Mouse (Mus musculus): Measurements from ENCODE around the gene Ywhag.
A peak's percentile ranks its signal among the peaks of the same experiment; 100 is the strongest.

The Ywhag gene

DNA sequence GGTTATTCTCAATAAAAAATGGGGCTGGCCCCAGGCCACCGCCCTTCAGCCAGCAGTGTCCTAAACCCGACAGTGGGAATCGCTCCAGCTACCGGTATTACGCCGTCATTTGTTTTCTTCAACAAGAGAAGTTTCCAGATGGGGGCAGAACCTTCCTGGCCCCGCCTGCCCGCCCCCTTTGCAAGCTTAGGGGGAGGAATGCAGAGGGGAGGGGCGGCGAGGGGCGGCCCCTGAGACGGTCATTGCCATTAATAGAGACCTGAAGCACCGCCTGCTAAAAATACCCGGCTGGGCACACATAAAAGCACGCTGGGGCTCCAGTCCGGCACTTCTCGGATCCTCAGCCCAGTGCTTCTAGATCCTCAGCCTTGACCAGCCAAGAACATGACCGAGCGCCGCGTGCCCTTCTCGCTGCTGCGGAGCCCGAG, 46.7 kb downstream of the Ywhag start, which contains the start of gene Hspb1:
Gene Hspb1 (plus strand): TSS at position 245 of the 428 bp plus-strand sequence.
- DNase-seq (ENCODE audit: low spot score) = no peak

DNA sequence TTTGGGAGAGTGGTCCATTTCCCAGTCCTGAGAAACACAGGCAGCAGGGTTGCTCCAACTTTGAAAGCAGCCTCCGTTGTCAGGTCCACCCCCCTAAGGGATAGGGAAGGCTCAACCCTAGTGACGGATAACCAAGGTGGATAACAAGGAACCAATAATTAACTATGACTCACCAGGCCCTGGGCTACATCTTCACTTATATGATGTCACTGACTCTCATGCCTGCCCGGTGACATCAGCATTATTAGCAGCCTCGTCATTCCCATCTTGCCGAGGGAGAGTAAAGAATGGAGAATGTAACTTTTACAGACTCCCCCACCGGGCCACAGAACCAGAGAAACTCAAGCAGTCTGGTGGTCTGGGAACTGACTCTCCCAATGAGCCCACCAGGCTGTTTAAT, 49.8 kb downstream of the Ywhag start:
- no peak for DNase-seq (ENCODE audit: low spot score)

DNA sequence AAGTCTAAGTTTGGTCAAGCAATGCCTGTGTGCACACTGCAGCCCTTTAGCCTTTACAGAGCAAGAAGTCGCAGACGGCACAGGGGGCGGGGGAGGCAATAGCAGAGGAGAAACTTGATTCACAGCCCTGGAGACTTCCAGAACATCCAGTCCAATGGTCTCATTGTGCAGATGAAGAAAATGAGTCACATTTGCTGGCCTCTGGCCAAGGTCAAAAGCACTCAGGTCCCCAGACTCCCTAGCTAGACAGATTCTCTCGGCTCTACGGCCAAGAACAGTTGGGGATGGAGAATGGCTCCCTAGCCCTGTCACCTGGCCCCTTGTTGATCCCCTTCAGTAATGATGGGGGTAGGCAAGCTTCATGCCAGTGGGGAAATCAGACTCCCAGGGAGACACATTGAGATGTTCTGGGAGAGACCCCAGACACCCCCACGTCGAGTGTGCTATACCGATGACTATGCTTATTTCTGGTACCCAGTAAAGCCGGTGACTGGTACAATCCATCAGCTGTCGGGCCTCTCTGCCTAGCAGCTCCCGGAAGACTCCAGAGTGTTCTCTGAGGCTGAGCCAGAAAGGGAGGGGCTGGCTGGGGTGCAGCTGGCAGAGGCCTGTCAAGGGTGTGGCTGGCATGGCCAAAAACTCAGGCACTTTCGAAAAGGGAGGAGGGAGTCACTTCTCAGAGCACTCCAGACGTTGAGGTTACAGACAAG, 54.8 kb downstream of the Ywhag start:
- peak; percentile 61 for DNase-seq (ENCODE audit: low spot score)

DNA sequence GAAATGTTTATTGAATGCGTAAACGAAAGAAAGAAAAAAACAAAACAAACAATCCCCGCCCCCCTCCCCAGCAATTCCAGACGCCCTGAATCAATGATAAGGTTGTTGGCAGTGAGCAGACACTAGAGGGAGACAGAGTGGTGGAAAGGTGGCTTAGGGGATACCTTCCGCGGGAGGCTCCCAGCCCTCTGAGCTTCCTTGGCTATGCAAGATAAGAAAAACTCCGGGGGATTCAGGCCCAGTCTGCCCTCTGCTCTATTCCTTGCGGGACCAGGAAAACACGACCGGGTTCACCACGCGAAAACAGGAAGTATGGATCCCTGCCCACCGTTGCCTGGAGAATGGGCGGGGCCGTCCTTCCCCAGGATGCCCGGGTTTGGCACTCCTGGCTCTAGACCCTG, 56.6 kb downstream of the Ywhag start:
- DNase-seq (ENCODE audit: low spot score) = peak; percentile 53

DNA sequence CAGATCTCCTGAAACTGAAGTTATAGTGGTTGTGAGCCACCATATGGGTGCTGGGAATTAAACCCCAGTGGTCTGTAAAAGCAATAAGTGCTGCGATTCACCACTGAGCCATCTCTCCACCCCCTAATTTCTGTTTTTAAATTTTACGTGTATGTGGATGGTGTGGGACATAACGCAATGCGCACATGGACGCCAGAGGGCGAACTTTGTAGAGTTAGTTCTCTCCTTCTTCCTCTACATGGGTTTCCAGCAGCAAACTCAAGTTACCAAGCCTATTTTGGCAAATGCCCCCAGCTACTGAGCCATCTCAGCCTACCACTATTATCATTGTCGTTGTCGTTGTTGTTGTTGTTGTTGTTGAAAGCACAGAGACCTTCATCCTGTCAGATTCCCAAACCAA, 57.2 kb downstream of the Ywhag start:
- DNase-seq (ENCODE audit: low spot score) = peak; percentile 55

DNA sequence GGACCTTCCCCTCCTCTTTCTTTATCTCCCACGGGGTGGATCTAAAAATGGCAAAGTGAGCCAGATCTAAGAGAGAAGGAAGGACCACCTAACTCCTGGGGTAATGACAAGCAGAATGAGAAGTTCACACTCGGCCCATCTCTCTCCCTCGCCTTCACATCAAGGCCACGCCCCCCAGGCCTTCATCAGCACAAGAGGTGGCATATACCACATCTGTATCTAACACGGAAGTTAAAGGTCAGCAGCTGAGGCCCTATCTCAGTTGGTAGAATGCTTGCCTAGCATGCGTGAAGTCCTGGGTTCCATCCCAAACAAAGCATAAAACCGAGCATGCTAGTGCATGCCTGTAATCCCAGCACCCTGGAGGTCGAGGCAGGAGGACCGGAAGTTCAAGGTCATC, 60.7 kb downstream of the Ywhag start:
- no peak for DNase-seq (ENCODE audit: low spot score)

DNA sequence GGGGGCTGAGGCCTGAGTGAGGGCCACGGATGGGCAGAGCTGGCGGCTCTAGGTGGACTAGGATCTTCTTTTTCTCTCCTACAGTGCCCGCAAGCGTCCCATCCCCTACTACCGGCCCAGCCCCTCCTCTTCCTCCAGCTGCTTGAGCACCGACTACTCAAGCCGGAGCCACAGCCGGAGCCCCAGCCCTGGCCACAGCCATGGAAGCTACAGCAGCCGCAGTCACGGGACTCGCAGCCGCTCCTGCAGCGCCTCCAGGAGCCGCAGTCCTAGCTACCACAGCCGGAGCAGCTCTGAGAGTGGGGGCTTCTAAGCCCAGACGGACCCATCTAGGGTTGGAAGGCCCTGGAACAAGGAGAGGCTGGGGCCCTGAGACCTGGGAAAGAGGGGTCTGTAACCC, 61.4 kb downstream of the Ywhag start:
- DNase-seq (ENCODE audit: low spot score) = no peak

DNA sequence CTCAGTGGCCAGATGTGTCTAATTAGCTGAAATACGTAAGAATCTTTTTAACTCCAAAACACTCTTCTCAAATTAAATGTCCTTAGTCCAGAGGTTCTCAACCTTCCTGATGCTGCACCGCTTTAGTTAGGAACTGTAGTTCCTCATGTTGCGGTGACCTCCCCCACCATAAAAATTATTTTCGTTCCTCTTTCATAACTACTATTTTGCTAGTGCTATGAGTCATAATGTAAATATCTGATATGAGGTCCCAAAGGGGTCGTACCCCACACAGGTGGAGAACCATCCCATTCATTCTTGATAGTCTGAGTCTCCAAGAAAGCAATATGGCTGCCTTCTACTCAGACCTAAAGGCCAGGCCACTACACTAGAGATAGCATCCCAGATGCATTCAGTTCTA, 63.9 kb downstream of the Ywhag start:
- no peak for DNase-seq (ENCODE audit: low spot score)

DNA sequence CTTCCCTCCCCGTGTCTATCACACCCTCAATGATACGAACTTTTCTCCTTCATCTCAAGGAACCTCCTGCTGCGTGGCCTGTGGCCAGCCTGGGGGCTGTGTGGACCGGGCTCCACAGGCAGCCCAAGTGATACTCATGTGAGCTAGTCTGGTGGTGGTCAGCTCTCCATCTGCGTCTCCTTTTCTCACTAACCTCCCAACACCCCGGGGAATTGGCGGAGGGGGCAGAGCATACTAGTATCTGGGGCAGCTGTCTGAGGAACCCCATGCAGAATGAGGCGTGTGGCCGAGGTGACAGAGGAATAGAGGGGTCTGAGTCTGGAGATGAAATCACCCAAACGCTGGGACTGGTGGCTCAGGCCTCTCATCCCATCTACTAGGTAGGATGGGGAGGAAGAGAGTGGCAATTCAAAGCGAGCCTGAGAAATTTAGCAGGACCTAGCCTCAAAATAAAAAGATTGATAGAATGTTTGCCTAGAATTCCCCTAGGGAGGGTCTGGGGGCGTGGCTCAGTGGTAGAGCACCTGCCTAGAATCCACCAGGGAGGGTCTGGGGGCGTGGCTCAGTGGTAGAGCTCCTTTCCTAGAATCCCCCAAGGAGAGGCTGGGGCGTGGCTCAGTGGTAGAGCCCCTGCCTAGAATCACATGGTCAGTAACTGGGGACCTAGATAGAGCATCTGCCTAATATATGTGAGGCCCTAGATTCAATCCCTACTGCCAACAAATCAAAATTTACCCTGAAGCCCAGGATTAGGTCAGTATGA, 64.6 kb downstream of the Ywhag start:
- DNase-seq (ENCODE audit: low spot score) = no peak

DNA sequence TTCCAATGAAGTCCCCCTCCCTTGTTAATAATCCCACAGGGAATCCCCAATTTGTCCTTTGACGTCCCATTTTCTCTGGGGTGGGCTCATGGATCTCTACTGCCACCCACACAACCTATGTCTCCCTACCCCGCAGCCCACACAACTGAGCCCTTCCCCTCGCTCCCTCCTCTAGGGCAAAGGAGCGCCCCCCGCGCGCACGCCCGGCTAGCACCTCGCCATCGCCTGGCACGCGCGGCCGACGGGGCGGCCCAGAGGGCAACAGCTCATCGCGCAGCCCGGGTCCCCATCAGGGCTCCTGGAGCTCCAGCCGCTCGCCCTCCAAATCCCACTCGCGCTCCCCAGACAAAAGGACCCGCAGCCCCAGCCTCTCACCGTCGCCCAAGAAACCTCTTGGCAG, 65.8 kb downstream of the Ywhag start:
- DNase-seq (ENCODE audit: low spot score) = no peak

DNA sequence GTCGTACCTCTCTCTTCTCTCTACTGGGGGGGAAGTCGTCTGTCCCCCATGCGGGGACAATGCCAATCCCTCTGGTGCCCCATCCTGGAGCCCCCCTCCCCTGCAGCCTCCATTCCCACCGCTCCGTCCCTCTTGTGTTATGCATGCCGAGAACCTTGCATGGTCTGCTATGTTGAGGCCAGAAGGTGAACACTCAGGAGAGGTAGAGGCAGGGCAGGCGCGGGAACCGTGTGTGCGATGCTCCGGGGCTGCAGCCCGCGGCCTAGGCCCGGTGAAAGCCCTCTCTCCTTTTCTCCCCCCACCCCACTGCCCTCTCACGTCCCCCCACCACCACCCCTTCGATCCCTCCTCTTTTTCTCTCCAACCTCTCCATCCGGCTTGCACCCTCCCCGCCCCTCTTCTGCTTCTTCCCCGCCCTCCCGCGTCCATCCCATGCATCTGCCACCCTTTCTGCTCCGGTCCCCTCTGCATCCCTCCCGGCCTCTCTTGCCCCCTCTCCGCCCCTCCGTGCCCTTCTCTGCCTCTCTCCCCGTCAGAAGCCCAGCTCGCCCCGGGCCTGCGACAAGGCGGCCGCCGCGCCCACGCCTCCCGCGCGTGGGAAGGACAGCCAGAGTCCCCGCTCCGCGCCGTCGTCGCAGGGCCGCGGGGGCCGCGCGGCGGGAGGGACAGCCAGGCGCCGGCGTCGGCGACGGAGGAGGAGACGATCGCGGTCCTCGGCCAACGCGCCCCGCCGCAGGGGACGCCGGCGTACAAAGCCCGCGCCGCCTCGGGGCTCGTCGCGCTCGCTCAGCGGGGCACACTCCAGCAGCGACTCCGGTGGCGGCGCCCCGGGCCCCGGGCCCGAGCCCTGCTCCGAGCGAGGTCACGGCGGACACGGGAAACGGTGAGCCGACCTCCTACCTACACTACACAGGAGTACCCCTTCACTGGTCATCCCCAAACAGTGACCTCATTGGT, 66.5 kb downstream of the Ywhag start:
- no peak for DNase-seq (ENCODE audit: low spot score)

DNA sequence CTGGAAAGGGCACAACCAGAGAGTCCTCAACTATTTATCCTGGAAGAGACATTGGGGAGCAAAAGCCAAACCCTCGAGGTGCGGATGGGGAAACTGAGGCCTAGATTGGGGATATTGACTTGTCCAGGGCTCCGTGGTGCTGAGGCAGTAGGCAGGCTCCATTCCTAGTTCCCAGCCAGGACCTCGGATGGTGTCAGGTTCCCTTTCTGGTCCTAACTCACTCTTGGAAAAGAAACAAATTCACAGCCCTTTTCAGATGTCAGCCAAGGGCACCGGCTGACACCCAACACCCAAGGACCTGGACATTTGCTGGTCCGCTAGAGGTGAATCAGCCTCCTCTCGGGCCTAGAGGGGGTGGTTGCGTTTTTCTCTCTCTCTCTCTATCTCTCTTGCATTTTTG, 67.8 kb downstream of the Ywhag start:
- DNase-seq (ENCODE audit: low spot score) = no peak
